Mouse (Mus musculus) heart, adult 8-10 months (tissue): ENCODE data around the gene 9430007A20Rik. TPM values are rescaled to one million over a fixed set of nuclear protein-coding genes. Genes with fewer than 3 reads are reported as not detected.
"Not testable (repeated sequence)": the region's sequence is repeated elsewhere in the genome, so short reads cannot be mapped to it uniquely, and the experiment has no call there.

Source experiments
- DNase-seq: peaks from one replicate; pipeline ENCODE4 v3.0.0; 2022; ENCODE audit warnings: low spot score
- total RNA-seq, 4 experiments: library from RNA; stranded (reverse); gene quantifications; 2 replicates each; pipeline ENCODE4 v1.2.4; 2022

The 9430007A20Rik gene
- total RNA-seq = not detected

DNA sequence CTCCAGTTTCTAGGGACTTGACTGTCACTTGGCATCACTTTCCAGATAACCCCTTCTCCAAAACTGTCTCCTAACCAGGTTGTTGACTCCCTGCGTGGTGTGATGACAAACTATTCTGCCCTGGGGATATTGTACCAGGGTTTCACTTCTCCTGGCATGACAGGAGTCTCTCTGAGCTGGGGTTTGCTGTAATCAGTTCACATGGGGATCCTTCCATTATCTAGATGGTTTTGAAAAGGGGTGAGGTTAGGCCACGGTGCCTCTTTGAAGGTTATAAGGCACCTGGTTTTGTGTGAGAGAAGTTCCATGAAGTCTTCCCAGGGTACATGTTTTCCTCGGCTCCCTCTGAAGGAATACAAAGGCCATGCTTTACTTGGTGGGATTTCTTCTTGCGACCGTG is at the start of gene 9430007A20Rik:
Gene 9430007A20Rik (plus strand): TSS at position 301 of the 400 bp plus-strand sequence.
- DNase-seq = no peak

DNA sequence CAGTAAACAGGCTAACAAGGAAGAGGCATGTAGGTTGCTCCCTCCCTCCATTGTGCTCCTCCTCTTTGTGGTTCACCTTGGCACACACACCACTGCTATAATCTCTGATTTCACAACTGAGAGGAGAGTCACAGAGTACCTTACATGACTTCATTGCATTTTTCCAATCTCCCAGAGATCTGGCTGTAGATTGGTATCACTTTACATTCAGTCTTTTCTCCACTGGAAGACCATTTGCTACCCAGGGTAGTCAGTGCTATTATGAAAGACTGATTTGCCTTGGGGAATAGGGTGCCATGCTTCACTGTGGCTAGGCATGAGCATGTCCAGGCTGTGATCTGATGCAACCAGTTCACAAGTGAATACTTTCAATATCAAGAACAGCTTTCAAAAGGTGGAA is 26.3 kb upstream of the 9430007A20Rik start:
- no peak for DNase-seq

DNA sequence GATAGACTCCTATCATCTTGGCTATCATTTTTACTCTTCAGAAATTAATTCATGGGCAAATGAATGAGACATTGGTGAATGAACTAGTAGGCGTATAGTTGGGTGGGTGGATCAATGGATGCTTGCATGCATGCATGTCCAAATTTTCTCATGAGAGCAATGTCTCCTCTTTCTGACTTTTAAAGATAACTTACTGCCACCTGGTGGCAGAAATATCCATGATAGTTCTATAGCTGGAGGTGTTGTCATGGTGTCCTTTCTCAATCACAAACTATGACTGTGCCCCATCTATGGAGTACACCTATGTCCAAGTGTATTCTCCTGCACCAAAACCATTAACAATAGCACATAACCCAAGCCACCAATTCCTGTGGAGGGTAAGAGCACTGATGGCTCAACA is 13.1 kb upstream of the 9430007A20Rik start:
- DNase-seq = no peak

DNA sequence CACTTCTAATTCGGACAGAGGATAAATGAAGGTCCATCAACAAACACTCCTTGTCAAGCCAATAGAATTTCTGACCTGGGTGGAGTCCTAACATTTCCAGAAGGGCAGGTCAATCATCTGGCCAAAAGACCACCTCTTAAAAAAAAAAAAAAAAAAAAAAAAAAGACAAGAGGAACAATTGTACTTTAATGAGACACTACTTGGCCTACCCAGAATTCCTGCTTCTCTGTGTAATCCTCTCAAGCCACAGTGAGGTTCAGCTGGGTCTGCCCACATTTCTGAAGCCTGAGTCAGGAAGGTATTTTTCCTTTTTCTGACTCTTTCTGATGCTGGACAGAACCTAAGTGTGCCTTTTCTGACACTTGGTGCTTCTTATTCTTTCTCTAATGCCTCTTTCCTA is 25.1 kb downstream of the 9430007A20Rik start:
- no peak for DNase-seq

DNA sequence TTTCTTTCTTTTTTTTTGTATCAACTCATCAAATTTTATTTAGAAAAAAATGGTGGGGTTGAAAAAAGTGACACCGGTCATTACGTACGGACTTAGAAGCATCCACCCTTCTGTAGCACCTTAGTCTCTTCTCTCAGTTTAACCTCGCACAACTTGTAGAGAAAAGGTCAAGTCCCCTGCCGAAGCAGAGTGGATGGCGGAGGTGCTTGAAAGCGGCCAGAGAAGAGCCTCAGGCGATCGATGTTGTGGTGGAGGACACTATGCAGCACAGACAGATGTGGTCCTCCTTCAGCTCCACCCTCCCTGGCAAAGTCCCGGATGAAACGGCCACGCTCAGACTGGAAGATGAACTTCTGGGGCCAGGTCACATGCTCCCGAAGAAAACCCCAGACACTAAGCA is 25.7 kb downstream of the 9430007A20Rik start:
- not testable (repeated sequence) for DNase-seq

DNA sequence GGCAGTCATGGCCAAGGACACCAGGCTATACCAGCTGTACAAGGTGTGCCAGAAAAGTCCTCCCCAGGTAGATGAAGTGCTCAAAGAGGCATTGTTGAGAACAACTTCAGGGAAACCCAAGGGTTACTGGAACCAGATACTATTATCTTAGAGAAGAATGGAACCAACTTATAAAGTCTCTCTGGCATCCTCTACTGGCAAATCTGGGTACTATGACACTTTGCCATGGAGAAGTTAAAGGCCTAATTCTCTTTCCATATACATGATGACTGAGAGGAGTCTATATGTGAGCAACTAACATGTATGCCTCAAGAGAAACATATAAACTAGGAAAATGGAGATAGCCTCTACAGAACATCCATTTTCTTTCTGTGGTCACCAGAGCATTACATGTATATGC is 31.5 kb downstream of the 9430007A20Rik start:
- no peak for DNase-seq

DNA sequence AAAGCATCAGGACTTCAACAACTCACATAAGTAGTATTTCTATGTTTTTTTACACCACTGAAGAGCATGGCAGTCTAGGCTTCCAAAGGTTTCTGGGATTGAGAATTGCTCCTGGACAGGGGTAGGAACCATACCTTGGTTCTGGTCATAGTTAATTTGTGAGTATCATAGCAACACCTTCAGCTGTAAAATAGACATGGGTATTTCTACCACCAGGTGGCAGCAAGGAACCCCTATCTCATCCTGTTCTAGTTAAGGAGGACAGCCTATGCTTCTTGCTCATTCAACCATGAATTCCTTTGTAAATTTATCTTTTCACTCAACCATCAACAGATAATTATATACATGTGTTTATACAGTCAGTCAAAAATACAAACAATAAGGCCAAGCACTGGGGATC is 40.2 kb downstream of the 9430007A20Rik start:
- peak; percentile 2 for DNase-seq

DNA sequence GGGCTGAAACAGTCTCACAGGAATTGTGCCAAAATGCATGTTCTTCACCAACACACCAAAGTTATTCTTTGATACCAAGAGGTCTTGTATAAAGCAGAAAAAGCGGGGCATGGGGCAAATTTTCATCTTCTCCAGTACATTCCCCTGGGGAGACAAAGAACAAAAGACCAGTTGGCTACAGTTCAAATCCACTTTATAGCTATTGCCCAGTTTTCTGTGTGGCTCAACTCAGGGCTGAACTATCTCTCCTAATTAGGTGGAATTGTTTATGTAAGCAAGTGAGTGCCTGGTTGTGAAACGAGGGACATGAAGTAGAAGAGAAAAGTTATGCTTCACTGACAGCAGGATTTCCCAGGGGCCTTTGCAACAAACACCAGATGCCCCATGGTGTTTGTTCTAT is 41.6 kb downstream of the 9430007A20Rik start:
- DNase-seq = no peak

DNA sequence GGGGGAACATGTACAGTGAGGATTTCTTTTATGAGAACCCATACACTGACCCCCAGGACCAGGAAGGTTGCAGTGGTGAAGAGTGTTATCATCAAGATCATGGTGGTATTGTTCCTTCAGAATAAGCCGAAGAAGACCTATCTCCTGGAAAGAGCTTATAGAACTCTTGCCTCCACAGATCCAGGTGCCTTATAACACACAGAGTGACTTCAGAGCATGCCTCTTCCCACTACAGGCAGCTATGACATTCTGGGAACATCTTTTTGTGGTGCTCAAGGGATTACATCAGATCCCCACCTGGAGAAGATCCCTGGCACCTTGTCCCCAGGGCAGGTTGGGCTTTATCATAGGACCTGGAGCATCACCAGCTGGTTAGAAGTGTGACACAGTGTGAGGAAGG is 45.4 kb downstream of the 9430007A20Rik start, which contains the start of gene Gm13124:
Gene Gm13124 (minus strand): TSS at position 101 of the 400 bp plus-strand sequence.
- no peak for DNase-seq

DNA sequence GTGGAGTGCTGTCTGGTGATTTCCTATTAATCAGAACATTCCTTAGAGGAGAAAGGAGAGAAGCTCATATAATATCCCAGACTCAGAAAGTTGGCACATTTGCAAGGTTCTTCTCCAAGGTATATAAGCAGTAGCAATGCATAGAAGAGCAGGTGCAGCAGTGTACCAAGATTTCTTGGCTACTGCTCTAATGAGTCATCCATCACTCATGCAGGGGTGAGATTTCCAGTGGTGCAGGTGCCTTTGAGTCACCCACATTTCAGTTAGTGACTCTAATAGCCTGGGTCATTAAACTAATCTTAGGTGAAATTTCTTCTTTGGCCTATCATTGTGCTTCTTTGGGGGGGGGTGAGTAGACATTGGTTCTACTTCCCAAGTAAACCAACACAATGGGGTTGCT is 48.1 kb downstream of the 9430007A20Rik start:
- no peak for DNase-seq

Other genes with a start within 250 kb of the 9430007A20Rik start
- not detected for gene Pramel5, start 239.3 kb upstream of the 9430007A20Rik start, total RNA-seq
- not detected for gene Gm13128, start 189.6 kb upstream of the 9430007A20Rik start, total RNA-seq
- gene Gm13119, start 161.9 kb upstream of the 9430007A20Rik start, total RNA-seq = not detected
- gene Pramef20, start 141.9 kb upstream of the 9430007A20Rik start, total RNA-seq = not detected
- not detected for gene Pramef12, start 111.4 kb upstream of the 9430007A20Rik start, total RNA-seq
- gene 1700012P22Rik, start 81.0 kb upstream of the 9430007A20Rik start, total RNA-seq = not detected
- not detected for gene Gm9944, start 66.5 kb upstream of the 9430007A20Rik start, total RNA-seq
- gene Aadacl3, start 56.1 kb upstream of the 9430007A20Rik start, total RNA-seq = not detected
- gene Gm13124, start 45.3 kb downstream of the 9430007A20Rik start, total RNA-seq = not detected
- gene Aadacl4, start 93.9 kb downstream of the 9430007A20Rik start, total RNA-seq = not detected
- not detected for gene Gm436, start 166.5 kb downstream of the 9430007A20Rik start, total RNA-seq
- gene Gm13178, start 201.6 kb downstream of the 9430007A20Rik start, total RNA-seq = not detected